Mouse (Mus musculus) liver, adult 2 months (tissue): ENCODE results near the gene Ogfod2.

Source experiments
- CTCF ChIP-seq: fragments of 200-500 bp; IDR thresholded peaks from 2 replicates; pipeline ENCODE4 v1.5.1; 2011; ENCODE audit warnings: low read depth, low read length, control low read depth
- POLR2A ChIP-seq: fragments of 200-500 bp; IDR thresholded peaks from 2 replicates; pipeline ENCODE4 v1.6.1; 2011; ENCODE audit warnings: low read length, control low read depth; ENCODE audit not compliant: insufficient read depth; ENCODE audit errors: extremely low read depth

DNA sequence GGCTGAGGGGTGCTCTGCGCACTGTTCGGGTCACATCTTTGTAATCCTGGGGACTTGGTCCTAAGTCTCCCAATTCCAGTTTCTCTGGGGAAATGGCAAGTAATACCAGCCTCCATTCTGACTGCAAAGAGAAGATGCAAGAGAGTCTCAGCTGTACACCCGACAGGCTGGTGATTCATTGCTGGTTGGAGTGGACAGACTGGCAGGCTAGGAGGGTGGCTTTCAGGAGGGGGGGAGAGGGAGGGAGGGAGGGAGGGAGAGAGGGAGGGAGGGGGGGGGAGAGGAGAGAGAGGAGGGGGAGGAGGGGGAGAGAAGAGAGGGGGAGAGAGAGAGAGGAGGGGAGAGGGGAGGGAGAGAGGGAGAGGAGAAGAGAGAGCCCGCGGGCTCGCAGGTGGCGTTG is 3.4 kb downstream of the Ogfod2 start:
- TF ChIP-seq CTCF = no peak
- TF ChIP-seq POLR2A = no peak
